ENCODE assay signal across 20 mouse cellular contexts in genomic region chr8:105648929-105649328, GRCm38 (mm10). TPM values are rescaled to one million over a fixed set of nuclear protein-coding genes. Genes with fewer than 3 reads are reported as not detected.
"Had no signal": no experiment of that assay in that cellular context is flagged by ENCODE, and none has a peak within 500 bp of the region (broad histone marks: within the 10 kb centered on the region; RNA-seq: fewer than 3 reads in every experiment).

No protein-coding gene starts in this region.

- H3K4me1 ChIP-seq: midbrain, embryonic 10.5 days; midbrain, embryonic 12.5 days; neural tube, embryonic 12.5 days had no signal

- H3K4me3 ChIP-seq: midbrain, embryonic 10.5 days; midbrain, embryonic 12.5 days; neural tube, embryonic 12.5 days had no signal

- ATAC-seq: midbrain, embryonic 16.5 days had no signal

- DNase-seq: lung, adult 18-20 months; lung, embryonic 14.5 days; lung, postnatal 10 days; lung, postnatal 4 days; midbrain, embryonic 14.5 days; retina, postnatal 1 day; right cerebral cortex, adult 18-20 months; right cerebral cortex, postnatal 25 days; right cerebral cortex, postnatal 4 days; spleen, adult 18-20 months; thymus, adult 18-20 months; thymus, postnatal 14 days; thymus, postnatal 36 days had no signal

- H3K9me3 ChIP-seq: midbrain, embryonic 10.5 days; midbrain, embryonic 12.5 days; neural tube, embryonic 12.5 days had no signal

- H3K27me3 ChIP-seq: midbrain, embryonic 12.5 days; neural tube, embryonic 12.5 days had no signal

- H3K4me2 ChIP-seq: lung, embryonic 14.5 days; midbrain, embryonic 12.5 days; neural tube, embryonic 12.5 days had no signal

- H3K27ac ChIP-seq: midbrain, embryonic 10.5 days; midbrain, embryonic 12.5 days; neural tube, embryonic 12.5 days had no signal

- H3K9ac ChIP-seq: lung, embryonic 14.5 days; midbrain, embryonic 12.5 days; neural tube, embryonic 12.5 days had no signal

RNA-seq across cellular contexts. Expression of gene Agrp, which starts 11.7 kb away (rescaled TPM):
- total RNA-seq: megakaryocyte, adult 5-6 weeks; megakaryocyte-erythroid progenitor cell, adult 5-6 weeks; neutrophil, adult 5-6 weeks had no signal
